Mouse (Mus musculus) liver, postnatal 0 days (tissue): ENCODE measurements around the gene Glyatl3.

Experiments
- CTCF ChIP-seq: sonication (generic); IDR thresholded peaks from 2 replicates; pipeline ENCODE4 v1.5.1; 2016; ENCODE audit warnings: antibody characterized with exemption, low read depth
- EP300 ChIP-seq: IDR thresholded peaks from 2 replicates; pipeline ENCODE4 v1.6.1; 2016; ENCODE audit warnings: antibody characterized with exemption, low read depth, mild to moderate bottlenecking

GRCm38 (mm10) chr17:40855065-40855464 lies 59.1 kb downstream of the Glyatl3 start:
- TF ChIP-seq CTCF (no peak), EP300 (no peak)
